Mouse (Mus musculus): Measurements from ENCODE around the gene Fitm1.

DNA sequence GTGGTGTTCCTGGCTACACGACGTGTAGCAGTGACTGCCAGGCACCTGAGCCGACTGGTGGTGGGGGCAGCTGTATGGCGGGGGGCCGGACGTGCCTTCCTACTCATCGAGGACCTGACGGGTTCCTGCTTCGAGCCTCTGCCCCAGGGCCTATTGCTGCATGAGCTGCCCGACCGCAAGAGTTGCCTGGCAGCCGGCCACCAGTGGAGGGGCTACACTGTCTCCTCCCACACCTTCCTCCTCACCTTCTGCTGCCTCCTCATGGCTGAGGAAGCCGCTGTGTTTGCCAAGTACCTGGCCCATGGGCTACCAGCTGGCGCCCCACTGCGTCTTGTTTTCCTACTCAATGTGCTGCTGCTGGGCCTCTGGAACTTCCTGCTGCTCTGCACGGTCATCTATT lies 959 bp downstream of the Fitm1 start:
- TF ChIP-seq GATA1 (IDR thresholded peaks at IDR 0.05; ENCODE audit: low read length) (no peak), TAL1 (IDR thresholded peaks at IDR 0.05; ENCODE audit: low read length) (no peak)

All from erythroblast, embryonic 14.5 days (primary cell).